Mouse (Mus musculus): ENCODE measurements at regions not wholly inside any gene's neighbourhood (a gene's known extent, or its start where the extent isn't known, plus 50 kb on each side); places are given as distances from the start of the nearest gene placed in this dataset.

- H3K9ac ChIP-seq: no peak overlapping the region
- H3K36me3 ChIP-seq (ENCODE audit: poor library complexity, severe bottlenecking): no peaks in the 10 kb centered on the region
- H3K4me2 ChIP-seq: no peak overlapping the region
- H3K27ac ChIP-seq: no peak overlapping the region
- H3K27me3 ChIP-seq: no peaks in the 10 kb centered on the region
- 91% methylated on average over 7 of the region's 7 CpGs for WGBS
- no peaks in the 10 kb centered on the region for H3K9me3 ChIP-seq (replicated peaks)
- no peak overlapping the region for H3K4me3 ChIP-seq
- no peak for ATAC-seq
- no peaks in the 10 kb centered on the region for H3K4me1 ChIP-seq
Observed at GRCm38 (mm10) chr6:117779020-117779419, 62.0 kb upstream of the Zfp637 start.

GRCm38 (mm10) chr6:117788580-117789540, 52.1 kb upstream of the Zfp637 start:
- Histone ChIP-seq H3K27ac (no peak overlapping the region), H3K36me3 (ENCODE audit: poor library complexity, severe bottlenecking) (no peaks in the 10 kb centered on the region), H3K9ac (no peak overlapping the region), H3K4me2 (no peak overlapping the region), H3K4me3 (no peak overlapping the region), H3K9me3 (replicated peaks) (no peaks in the 10 kb centered on the region), H3K4me1 (no peaks in the 10 kb centered on the region), H3K27me3 (no peaks in the 10 kb centered on the region)
- WGBS: 88% methylated on average over 12 of the region's 12 CpGs
- ATAC-seq: no peak

GRCm38 (mm10) chr6:117790581-117790980, 50.4 kb upstream of the Zfp637 start:
- no peak overlapping the region for H3K27ac ChIP-seq
- no peak overlapping the region for H3K9ac ChIP-seq
- H3K27me3 ChIP-seq: no peaks in the 10 kb centered on the region
- peaks cover 2% of the 10 kb centered on the region; the same call in 1 of the 2 replicates for H3K9me3 ChIP-seq (replicated peaks)
- no peak overlapping the region for H3K4me2 ChIP-seq
- no peak for ATAC-seq
- no peaks in the 10 kb centered on the region for H3K4me1 ChIP-seq
- H3K36me3 ChIP-seq (ENCODE audit: poor library complexity, severe bottlenecking): no peaks in the 10 kb centered on the region
- 88% methylated on average over 6 of the region's 6 CpGs for WGBS
- H3K4me3 ChIP-seq: no peak overlapping the region

Measured in forebrain, embryonic 13.5 days (tissue).